Mouse (Mus musculus): ENCODE measurements around the gene Pfkfb2. TPM values are rescaled to one million over a fixed set of nuclear protein-coding genes. Genes with fewer than 3 reads are reported as not detected.

Gene Pfkfb2
- 90.3 TPM for polyA plus RNA-seq (2014; fragmentation: Illumina TruSeq; extraction: RNeasy Lipid Tissue Mini Kit (QIAGEN cat#74804); ENCODE audit: low read depth, low replicate concordance)

GRCm38 (mm10) chr1:130729153-130729552 is at the start of gene Pfkfb2:
Pfkfb2 (minus strand) TSS chr1:130729253.

DNA sequence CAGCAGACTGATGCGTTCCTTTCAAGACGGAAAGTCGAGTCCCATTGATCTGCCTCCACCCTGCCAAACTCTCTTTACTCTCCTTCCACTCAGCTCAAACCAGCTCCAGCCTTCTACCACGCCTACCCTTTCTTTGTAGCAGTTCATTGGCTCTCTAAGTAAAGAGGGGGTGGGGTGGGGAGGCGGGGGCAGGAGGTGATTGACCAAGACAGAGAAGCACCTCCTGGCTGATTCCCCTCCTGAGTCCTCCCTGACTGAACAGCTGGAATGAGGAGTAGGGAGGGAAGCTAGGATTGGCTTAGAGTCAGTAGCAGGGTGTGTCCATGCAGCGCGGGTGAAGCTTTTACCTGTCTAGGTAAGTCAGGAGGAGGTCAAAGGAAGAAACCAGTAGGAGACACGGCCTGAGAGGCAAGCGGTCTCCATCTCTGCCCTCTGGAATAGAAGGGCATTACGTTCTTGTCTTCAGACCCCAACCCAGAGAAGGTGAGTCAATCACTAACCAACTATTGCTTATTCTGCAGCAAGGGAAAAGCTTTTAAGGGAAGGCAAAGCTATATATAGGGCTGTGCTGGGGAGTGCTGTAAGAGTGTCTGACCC is 2.8 kb upstream of the Pfkfb2 start, which contains the start of gene AA986860:
AA986860 (plus strand) TSS at position 236 of the 597 bp plus-strand sequence.

DNA sequence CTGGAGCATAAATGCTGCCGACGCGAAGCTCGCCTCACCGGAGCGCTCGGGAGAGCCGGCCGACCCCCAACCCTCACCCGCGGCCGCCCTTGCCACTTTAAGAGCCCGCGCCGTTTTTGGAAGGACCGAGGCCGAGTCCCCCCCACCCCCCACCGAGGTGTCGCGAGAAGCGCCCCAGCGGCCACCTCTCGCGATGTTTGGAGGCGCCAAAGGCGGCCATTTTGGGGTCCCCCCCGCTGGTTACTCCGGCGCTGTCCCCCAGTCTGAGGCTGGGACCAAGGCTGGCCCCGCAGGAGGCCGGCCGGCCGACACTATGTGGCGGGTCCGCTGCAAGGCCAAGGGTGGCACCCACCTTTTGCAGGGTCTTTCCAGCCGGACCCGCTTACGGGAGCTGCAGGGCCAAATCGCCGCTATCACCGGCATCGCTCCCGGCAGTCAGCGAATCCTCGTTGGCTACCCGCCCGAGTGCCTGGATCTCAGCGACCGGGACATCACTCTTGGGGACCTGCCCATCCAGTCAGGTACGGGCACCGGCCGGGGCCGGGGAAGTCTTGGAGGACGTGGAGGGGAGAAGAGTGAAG is 11.7 kb downstream of the Pfkfb2 start, which contains the start of gene Yod1:
Yod1 (plus strand) TSS at position 37 of the 581 bp plus-strand sequence.

DNA sequence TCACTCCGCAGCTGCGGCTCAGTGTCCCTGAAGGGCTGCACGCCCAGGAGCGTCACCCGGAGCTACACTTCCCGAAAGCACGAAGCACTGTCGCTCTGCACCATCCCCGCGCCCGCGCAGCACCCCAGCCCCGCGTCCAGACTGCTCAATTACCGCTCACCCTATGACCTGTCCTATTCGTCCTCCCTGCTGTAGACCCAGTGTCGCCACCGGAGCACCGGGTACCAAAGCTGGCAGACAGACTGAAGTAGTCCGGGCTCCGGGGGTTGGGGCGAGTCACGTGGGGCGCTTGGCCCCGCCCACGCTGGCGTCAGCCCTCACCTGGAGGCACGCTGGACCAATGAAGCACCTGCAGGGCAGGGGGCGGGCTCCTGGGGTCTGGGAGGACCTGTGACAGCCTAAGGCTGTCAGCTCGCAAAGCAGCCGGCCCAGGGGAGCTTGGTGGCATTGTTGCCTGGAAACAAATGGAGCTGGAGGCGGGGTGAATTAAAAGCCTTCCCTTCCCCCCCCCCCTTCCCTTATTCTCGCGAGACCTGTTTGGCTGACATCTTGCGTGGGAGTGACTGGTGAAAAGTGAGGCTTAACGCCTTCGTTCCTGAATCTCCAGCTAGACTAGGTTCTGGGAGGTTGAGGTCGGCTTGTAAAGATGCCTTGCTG is 13.4 kb downstream of the Pfkfb2 start, which contains the start of gene Gm29427:
Gm29427 (minus strand) TSS at position 239 of the 657 bp plus-strand sequence.

DNA sequence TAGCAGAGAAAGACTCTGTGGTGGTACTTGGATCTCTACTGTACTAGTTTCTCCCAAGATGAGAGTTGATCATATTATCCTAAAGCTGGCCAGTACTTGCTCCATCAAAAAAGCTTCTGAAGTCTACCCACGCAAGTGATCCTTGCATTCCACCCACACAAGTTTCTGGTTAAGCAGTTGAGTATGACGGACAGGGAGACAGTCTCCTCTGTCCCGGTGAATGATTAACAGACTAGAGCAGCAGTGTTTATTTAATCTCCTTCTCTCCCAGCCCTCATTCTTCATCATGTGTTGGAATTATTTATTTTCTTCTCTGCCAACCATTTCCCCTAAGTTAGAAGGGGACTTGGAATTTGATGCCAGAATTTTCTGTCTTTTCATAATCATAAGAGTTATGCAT is 67.6 kb downstream of the Pfkfb2 start, which contains the start of gene C4bp:
C4bp (minus strand) TSS at position 179 of the 400 bp plus-strand sequence.

Other genes with a start within 250 kb of the Pfkfb2 start
- not detected for gene Zp3r, start 99.6 kb downstream of the Pfkfb2 start, polyA plus RNA-seq (2014; fragmentation: Illumina TruSeq; extraction: RNeasy Lipid Tissue Mini Kit (QIAGEN cat#74804); ENCODE audit: low read depth, low replicate concordance)
- 0.29 TPM for gene C4bp, start 67.6 kb downstream of the Pfkfb2 start, polyA plus RNA-seq (2014; fragmentation: Illumina TruSeq; extraction: RNeasy Lipid Tissue Mini Kit (QIAGEN cat#74804); ENCODE audit: low read depth, low replicate concordance)
- gene Gm29427, start 13.5 kb downstream of the Pfkfb2 start, polyA plus RNA-seq (2014; fragmentation: Illumina TruSeq; extraction: RNeasy Lipid Tissue Mini Kit (QIAGEN cat#74804); ENCODE audit: low read depth, low replicate concordance) = 1.0 TPM
- gene Yod1, start 11.9 kb downstream of the Pfkfb2 start, polyA plus RNA-seq (2014; fragmentation: Illumina TruSeq; extraction: RNeasy Lipid Tissue Mini Kit (QIAGEN cat#74804); ENCODE audit: low read depth, low replicate concordance) = 3.1 TPM
- 0.45 TPM for gene AA986860, start 2.7 kb upstream of the Pfkfb2 start, polyA plus RNA-seq (2014; fragmentation: Illumina TruSeq; extraction: RNeasy Lipid Tissue Mini Kit (QIAGEN cat#74804); ENCODE audit: low read depth, low replicate concordance)
- 1.8 TPM for gene Fcamr, start 71.6 kb upstream of the Pfkfb2 start, polyA plus RNA-seq (2014; fragmentation: Illumina TruSeq; extraction: RNeasy Lipid Tissue Mini Kit (QIAGEN cat#74804); ENCODE audit: low read depth, low replicate concordance)
- 0.81 TPM for gene Pigr, start 97.4 kb upstream of the Pfkfb2 start, polyA plus RNA-seq (2014; fragmentation: Illumina TruSeq; extraction: RNeasy Lipid Tissue Mini Kit (QIAGEN cat#74804); ENCODE audit: low read depth, low replicate concordance)
- 1.2 TPM for gene Fcmr, start 136.4 kb upstream of the Pfkfb2 start, polyA plus RNA-seq (2014; fragmentation: Illumina TruSeq; extraction: RNeasy Lipid Tissue Mini Kit (QIAGEN cat#74804); ENCODE audit: low read depth, low replicate concordance)
- gene Il24, start 158.2 kb upstream of the Pfkfb2 start, polyA plus RNA-seq (2014; fragmentation: Illumina TruSeq; extraction: RNeasy Lipid Tissue Mini Kit (QIAGEN cat#74804); ENCODE audit: low read depth, low replicate concordance) = not detected
- gene Il20, start 182.2 kb upstream of the Pfkfb2 start, polyA plus RNA-seq (2014; fragmentation: Illumina TruSeq; extraction: RNeasy Lipid Tissue Mini Kit (QIAGEN cat#74804); ENCODE audit: low read depth, low replicate concordance) = not detected
- gene Il19, start 210.9 kb upstream of the Pfkfb2 start, polyA plus RNA-seq (2014; fragmentation: Illumina TruSeq; extraction: RNeasy Lipid Tissue Mini Kit (QIAGEN cat#74804); ENCODE audit: low read depth, low replicate concordance) = not detected

Data from heart, adult 10 weeks (tissue).